Mouse (Mus musculus): ENCODE measurements around the gene Chit1. TPM values are rescaled to one million over a fixed set of nuclear protein-coding genes. Genes with fewer than 3 reads are reported as not detected.

Chit1 gene
- total RNA-seq, 2 experiments from 2014 or later = 0.07 to 0.83 TPM

DNA sequence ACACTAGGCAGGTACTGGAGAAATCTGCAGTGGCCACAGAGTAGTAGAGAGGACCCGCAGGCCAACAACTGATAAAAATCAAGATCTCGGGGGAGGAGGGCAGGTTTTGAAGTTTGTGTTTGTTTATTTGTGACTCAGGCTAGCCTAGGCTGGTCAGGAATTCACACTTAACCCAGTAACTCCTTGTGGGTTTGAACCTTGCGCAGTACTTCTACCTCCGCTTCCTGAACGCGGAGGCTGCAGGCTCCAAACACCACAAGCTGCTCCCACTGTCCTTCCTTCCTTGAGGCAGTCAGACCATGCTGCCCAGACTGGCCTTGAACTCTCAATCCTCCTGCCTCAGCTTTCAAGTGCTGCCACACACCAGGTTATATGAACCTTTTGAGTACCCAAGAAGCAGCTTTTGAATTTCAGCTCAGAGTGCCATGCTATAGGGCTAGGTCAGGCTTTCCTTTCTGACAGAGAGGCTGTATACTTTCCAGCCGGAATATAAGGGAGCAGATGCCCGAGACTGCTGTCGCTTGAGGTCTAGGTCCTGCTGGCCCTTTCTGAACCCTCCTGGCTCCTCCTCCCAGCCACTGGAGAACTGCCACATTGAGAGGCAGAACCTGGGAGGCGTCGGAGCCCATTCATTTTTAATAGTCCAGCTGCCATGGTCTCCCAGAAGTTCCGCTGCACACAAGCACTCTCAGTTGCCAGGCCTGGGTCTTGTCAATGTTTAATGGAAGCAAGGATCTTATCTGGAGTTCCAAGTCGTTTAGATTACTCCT, 12.9 kb upstream of the Chit1 start:
- no peak for ATAC-seq (ENCODE audit: poor library complexity, severe bottlenecking)

DNA sequence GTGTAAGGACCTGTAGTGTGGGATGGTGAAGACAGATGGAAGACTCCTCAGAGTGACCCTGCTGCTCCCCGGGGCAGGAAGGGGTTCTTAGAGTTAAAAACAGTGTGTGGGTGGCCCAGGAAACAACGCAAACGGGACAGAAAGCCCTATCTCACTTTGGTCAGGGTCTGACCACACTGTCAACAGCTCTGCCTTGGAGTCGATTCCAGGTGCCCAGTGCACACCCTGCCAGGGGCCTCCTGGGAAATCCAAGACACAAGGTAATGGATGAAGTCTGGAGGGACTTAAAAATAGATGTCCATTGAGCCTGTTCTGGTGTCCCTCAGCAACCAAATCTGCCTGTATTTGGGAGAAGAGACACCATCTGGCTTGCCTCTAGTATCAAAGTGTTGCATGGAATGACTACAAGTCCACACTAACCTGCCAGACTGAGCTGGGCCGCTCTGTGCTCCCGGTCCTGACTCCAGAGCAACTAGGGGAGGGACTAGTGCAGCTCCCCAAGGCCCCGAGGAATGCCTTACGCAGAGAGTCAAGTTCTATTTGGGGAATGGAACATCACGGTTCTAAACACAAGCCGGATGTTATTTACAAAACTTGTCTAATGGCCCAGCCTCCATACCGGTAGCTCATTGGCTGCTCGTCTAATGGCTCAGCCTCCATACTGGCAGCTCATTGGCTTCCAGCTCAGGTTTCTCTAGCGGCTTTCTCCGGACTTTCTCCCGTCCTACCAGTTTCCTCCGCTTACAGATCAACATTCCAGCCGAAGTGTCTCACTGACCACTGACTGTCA, 12.1 kb upstream of the Chit1 start:
- peak; percentile 78 for ATAC-seq (ENCODE audit: poor library complexity, severe bottlenecking)

DNA sequence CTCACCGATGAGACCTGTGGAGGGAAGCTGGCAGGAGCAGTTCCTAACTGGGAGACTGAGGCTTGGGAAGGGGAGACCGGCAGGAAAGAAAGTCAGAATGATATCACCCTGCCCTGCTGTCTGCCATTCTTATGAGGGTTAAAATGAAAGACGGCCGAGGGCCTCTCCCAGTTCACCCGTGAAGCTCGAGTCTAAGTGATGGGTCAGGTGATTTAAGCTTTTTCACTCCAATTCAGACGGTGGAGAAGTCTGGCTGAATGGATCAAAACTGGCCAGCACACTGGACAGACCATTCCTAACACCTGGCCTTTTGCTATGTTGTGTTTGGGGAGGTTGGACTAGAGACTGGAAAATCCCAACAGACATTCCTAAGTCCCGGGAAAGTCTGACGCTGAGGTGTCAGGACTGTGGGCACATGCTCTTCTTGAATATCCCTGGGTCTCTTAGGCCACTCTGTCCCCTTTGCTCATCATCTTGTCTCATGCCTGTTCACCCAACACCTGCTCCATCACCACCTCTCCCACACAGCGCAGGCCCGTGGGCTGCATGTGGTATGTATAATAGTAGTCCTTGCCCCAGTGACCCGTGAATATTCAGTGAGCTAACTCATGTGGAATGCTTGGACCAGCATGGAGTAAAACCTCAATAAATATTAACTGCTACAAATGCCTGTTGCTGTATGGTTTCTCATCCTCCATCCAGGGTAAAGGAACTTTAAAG, 11.4 kb upstream of the Chit1 start:
- ATAC-seq (ENCODE audit: poor library complexity, severe bottlenecking) = no peak

DNA sequence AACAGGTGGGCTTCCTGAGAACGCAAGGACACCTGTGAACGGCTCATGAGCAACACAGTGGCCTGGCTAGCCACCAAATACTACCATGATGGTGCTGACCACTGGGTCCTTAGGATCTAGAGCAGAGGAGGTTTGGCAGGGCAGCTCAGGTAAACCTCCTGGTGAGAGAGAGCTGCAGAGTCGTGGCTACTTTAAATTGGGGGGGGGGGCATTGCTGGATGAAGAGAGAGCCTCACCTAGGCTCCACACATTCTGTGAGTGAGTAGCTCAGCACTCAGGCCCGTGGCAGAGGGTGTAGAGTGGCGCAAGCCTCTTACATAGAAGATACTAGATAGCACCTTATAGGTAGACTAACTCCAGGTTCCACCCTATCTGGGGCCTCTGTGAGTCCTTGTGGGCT, 10.6 kb upstream of the Chit1 start:
- no peak for ATAC-seq (ENCODE audit: poor library complexity, severe bottlenecking)

DNA sequence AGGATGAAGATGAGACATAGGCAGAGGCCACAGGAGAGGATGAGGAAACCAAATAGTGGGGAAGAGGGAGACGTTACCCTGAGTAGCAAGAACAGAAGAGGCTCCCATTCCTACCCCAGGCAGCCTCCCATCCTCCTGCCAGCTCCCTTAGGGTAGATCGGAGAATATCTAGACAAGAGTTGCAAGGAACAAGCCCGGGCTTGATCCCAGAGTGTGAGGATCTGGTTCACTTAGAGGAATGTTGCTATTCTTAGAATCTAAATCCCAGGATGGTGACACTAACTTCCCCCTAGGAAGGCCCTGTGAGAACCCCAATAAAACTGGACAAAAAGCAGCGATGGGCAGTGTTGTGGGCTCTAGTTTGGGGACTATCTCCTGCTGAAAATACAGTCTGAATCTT, 10.1 kb upstream of the Chit1 start:
- no peak for ATAC-seq (ENCODE audit: poor library complexity, severe bottlenecking)

DNA sequence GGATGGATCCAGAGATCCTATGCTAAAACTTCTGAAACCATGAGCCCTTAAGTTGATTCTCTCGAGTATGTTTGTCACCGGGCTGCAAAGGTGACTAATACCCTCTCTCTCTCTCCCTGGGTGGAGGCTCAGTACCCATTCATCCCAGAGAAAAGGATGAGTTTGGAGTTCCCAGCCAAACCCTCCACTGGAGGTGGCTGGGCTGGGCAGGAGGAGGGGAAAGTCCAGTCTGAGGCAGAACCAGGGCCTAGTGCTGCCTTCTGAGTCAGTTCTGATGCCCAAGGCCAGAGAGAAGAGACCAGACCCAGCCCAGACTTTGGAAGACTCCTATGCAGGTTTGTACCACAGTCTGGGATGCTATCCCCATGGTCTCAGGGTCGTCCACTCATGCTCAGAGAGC, 9.4 kb upstream of the Chit1 start:
- no peak for ATAC-seq (ENCODE audit: poor library complexity, severe bottlenecking)

DNA sequence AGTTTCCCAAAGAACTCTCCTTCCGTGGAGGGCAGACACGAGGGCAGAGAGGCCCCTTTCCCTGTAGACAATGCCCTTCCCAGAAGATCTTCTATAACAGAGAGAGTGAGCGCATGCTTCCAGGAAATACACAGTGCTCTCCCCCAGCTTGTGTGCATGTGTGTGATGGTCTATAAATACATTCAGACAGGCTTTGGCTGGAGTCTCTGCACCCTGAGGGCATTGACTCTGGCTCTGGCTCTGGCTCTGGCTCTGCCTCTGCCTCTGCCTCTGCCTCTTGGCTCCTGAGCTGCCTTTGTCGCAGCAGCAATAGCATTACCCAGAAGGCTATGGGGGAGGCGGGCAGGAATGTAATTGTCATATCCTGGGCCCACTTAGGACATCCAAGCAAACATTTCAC, 7.2 kb upstream of the Chit1 start:
- ATAC-seq (ENCODE audit: poor library complexity, severe bottlenecking) = no peak

DNA sequence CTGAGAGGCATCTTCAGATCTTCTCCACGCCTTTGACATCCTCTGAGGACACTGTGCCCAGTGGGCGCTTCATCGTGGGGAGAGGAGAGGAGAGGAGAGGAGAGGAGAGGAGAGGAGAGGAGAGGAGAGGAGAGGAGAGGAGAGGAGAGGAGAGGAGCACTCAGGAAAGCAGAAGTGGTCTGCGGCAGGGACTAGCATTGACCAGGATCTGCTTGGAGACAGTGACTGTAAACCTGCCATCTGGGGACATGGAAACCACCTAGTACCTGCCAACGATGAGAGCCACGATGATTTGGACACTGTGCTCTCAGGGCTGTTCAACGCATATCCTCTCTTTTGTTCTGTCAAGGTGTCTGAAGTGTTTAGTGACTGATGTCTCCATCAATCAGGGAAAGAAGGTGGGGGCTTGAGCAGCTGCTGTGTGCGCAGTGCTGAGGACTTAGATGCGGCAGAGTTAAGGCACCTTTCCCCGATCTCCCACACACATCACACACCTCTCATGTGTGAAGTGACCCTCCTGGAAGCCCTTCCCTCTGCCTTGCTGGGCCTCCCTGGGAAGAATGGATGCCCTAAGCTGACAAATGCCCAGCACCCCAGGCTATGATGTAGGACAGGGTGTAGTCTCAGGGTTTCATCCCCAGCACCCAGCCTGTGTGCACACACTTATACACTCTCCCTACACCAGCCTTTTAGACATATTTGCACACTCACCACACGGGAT, 5.8 kb upstream of the Chit1 start:
- ATAC-seq (ENCODE audit: poor library complexity, severe bottlenecking) = peak; percentile 54

DNA sequence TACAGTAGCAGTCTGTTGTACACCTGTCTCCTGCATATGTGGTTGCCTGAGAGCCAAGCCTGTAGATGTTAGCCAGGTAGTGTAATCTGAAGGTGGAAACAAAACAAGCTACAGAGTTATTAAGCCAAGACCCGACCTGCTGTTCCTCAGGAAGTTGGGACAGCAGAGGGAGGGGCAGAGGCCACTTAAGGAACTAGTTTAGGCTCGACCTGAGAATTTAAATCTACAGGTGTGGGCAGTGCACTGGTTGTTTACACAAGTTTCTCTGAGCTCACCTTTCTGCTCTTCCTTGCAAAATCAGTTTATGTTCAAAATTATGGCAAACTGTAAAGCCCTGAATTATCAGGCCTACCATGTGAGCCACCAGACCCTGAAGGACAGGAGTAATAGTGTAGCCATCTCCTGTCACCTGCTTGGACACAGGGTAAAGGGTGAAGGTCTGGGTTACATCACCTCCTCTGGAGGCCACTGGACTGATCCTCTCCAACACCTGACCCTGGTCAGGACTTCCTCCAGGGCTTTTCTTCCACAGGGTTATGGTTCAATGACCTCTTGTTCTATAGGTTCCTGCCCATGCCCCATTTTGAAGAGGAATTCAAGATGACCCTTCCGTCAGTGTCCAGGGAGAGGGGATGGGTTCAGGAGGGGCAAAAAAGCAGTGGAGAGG, 5.1 kb upstream of the Chit1 start:
- peak; percentile 31 for ATAC-seq (ENCODE audit: poor library complexity, severe bottlenecking)

DNA sequence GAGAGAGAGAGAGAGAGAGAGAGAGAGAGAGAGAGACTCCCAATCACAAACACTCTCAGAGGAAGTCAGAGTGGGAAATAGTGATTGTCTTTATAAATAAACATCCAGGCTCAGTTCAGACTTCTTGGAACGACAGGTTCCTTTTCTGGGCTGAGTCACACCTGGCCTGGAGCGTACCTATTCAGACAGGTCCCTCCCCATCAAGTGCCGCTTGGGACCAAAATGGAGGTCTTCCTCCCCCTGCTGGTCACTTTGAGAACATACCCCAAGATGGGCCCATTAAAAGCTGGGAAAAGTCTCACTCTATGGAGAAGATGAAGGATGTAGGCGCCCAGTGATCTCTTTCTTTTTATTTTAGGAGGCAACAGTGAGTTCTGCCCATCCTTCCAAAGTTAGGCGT, 4.3 kb upstream of the Chit1 start:
- ATAC-seq (ENCODE audit: poor library complexity, severe bottlenecking) = peak; percentile 81

DNA sequence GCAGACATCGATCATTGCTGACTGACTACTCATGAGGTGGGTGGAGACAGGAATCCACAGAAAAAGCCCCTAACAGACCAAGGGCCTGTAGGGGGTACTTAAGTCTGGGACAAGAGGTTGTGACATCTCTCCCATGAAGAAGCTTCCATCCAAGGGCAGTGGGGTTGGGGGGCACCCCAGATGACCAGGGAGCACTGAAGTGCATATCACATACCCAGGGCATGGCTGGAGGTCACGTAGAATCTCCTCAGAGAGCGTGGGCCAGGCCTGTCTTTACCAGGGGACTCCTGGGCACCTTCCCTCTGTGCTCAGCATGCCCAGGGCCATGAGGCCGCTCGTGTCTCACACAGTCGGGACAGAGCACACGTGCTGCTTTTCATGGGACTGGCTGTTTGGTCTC, 3.3 kb upstream of the Chit1 start:
- no peak for ATAC-seq (ENCODE audit: poor library complexity, severe bottlenecking)

DNA sequence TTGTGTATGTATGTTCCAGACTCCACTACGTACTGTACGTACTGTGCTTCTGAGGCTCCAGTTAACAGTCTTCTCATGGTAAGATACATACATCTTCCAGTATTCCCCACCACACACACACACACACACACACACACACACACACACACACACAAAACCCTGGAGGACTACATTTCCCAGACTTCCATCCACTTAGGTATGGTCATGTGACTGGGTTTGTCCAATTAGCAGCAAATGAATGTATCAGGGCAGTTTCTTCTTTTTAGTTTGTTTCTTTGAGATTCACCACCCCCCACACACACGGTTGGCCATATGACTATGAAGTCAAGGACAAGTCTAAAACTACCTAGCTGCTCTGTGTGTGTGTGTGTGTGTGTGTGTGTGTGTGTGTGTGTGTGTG, 1.0 kb upstream of the Chit1 start:
- ATAC-seq (ENCODE audit: poor library complexity, severe bottlenecking) = no peak

DNA sequence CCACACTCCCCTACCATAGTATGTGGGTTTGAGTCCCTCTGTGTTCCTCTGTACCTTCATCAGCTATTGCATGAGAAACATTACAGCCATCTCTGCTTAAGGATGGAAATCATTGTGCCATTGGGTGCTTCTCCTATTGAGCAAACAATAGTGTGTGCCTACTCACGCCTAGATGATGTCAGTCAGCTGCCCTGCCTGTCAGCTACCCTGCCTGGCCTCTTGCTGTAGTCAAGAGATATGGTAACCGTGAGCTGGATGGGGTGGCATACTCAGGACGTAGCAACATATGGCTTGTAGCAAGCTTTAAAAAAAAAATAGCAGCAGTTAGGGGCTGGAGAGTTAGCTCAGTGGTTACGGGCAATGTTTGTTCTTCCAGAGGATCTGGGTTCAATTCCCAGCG, 593 bp upstream of the Chit1 start:
- ATAC-seq (ENCODE audit: poor library complexity, severe bottlenecking) = peak; percentile 43

DNA sequence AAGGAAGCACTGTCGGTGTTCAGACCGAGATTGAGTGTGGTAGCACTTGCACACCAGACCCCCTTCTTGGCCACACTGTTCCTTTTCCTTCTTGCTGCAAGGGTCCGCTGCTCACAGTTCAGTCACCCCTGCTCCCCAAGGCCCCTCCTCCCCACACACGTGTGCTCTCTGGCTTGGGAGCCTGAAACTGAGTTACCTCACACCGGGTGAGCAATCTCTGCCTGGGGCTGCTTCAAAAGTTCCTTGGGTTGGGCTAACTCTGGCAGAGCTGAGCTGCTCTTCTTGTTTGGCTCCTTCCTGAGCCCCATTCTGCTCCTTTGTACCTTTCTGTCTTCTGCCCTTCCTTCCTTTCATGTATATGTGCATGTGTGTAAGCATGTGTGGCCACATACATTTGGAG, 2.5 kb downstream of the Chit1 start:
- no peak for ATAC-seq (ENCODE audit: poor library complexity, severe bottlenecking)

DNA sequence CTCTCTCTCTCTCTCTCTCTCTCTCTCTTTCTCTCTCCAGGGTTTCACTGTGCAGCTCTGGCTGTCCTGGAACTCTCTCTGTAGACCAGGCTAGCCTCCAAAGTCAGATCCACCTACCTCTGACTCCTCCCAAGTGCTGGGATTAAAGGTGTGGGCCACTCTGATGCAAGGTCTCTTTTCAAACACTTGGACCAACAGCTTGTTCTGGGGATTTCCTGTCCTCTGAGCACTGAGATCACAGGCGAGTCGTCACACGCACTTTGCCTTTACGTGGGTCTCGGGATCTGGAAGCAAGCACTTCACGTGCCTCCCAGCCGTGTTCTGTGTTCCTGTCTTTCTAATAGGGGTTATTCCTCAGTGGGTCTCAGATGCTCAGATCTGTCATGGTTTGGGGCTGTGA, 3.0 kb downstream of the Chit1 start:
- ATAC-seq (ENCODE audit: poor library complexity, severe bottlenecking) = no peak

DNA sequence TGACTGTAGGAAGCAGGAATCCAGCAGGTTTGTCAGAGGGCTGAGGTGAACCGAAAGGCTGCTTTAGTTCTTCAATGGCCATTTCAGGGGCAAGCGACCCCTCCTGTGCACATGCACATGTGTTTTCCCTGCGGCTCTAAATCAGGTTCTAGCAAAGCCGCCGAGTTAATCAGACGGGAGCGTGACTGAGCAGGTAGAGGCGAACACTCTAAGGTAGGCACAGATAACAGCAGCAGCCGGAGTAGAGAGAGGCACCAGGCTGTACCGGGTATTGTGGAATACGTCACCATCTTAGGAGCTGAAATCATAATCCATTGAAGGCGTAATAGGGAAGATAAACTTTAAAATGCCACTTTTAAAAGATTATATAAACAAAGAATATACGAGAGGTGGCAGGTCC, 3.7 kb downstream of the Chit1 start:
- no peak for ATAC-seq (ENCODE audit: poor library complexity, severe bottlenecking)

DNA sequence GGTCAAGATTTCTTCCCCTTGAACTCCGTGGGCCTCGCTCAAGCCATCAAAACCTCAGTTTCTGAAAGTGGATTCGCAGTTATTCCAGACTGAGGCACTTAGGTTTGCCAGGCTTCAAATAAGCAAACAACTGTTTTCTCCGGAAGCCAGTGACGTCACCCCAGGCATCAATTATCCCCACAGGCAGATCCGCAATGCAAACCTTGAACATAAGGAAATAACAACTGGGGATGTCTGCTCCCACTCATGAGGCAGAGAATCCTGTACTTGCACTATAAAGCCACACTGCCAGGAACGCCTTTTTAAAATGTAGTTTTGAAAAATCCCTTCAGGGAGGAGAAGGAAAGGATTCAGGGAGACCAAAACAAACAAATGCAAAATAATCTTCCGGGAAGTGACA, 4.4 kb downstream of the Chit1 start:
- ATAC-seq (ENCODE audit: poor library complexity, severe bottlenecking) = no peak

DNA sequence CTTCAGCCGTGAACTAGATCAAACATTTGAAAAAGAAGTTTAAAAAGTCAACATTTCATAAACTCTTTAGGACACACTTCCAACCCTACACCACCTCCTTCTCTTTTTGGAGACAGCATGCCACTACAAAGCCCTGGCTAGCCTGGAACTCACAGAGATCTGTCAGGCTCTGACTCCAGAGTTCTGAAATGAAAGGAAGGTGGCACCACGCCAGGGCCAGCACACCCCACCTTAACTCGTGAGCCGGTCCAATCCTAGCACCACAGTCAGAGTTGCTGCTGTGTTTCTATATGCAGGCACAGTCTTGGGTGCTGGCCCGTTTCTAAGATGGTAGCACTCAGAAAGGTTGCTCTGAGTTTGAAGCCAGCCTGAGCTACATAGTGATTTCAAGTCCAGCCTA, 6.1 kb downstream of the Chit1 start:
- ATAC-seq (ENCODE audit: poor library complexity, severe bottlenecking) = no peak

DNA sequence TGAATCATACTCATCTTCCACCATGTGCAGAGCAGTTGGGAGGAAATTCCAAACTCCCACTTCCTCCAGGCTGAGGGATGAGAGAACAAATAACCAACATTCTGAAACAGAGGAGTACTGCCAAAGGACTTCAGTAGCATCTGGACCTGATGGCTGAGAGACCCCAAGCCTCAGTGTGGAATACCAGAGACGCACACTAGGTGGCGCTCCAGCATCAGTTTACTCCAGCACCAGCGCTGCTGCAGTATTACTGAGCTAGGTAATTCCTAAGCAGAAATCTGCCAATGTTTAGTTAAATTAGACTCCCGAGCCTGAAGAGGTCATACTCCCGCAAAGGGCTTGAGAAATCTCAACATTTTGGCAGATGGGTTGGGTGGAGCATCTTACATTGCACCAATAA, 9.1 kb downstream of the Chit1 start:
- ATAC-seq (ENCODE audit: poor library complexity, severe bottlenecking) = peak; percentile 93

DNA sequence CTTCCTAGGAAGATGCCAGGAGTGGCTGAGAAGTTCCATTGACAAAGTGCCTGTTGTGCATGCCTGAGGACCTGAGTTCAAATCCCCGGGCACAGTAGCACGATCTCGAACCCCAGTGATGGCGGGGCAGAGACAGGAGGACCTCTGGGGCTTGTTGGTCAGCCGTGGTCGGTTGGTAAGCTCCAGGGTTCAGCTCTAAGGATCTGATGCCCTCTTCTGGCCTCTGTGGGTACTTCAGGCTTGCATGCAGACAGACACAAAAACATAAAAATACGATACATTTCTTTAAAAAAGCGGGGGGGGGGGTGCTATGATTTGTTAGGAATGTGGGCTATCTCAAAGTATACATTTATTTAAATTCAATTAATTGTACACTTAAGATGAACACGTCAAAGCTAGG, 11.2 kb downstream of the Chit1 start:
- ATAC-seq (ENCODE audit: poor library complexity, severe bottlenecking) = peak; percentile 85

DNA sequence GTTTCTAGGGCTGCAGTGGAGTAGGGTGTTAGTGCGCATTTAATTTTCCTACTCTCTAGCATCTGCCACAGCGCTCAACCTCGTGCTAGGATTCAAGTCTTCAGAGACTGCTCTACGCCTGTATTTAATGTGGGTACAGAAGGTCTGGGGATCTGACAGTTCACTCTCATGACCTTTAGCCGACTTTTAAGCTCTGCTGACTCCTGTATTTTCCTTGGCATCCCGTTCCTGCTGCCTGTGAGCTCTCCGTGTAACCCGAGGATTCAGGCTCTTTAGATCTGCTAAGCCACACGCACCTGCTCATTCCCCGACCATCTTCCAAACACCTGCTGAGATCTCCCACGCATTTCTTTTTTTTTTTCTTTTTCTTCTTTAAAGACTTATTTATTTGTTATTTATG, 22.3 kb downstream of the Chit1 start:
- ATAC-seq (ENCODE audit: poor library complexity, severe bottlenecking) = no peak

All from megakaryocyte, adult 5-6 weeks (primary cell).